Mouse (Mus musculus): ENCODE measurements around the gene Tnrc6c. TPM values are rescaled to one million over a fixed set of nuclear protein-coding genes. Genes with fewer than 3 reads are reported as not detected.

The Tnrc6c gene
- total and polyA plus RNA-seq, 3 experiments = 6.9 to 16.7 (median 12.8) TPM

DNA sequence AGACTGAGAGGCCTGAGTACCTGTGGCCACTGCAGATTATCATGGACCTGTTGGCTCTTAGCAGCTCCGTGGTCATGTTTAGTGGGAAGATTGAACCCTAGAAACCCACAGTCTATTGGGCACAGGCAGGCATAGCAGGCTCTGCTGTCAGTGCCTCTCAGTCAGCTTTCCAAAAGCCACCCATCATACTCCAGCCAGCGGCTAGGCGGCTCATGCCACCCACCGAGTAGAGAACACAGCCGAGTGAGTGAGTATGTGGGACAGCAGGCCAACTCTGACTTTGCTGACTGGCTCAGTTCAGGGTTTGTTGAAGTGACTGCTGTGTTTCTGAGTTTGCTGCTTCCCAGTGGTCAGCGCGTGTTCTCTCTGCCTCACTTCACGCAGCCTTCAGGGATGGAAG lies 88.2 kb downstream of the Tnrc6c start:
- TF ChIP-seq RAD21 (IDR thresholded peaks at IDR 0.05; ENCODE audit: low read depth, low read length) (no peak), MAFK (IDR thresholded peaks at IDR 0.05; ENCODE audit: insufficient replicate concordance, low read length) (no peak), IRF4 (IDR thresholded peaks at IDR 0.05; ENCODE audit: low read depth, low read length) (no peak), KAT2A (IDR thresholded peaks at IDR 0.05; ENCODE audit: insufficient replicate concordance, low read length) (no peak), ZMIZ1 (IDR thresholded peaks at IDR 0.05; ENCODE audit: low read depth, low read length) (no peak), JUND (conservative IDR thresholded peaks at IDR 0.05; ENCODE audit: low read depth, low read length) (no peak), MAX (IDR thresholded peaks at IDR 0.05; ENCODE audit: low read length) (no peak), NELFE (IDR thresholded peaks at IDR 0.05; ENCODE audit: low read depth, low read length) (no peak), MXI1 (IDR thresholded peaks at IDR 0.05; ENCODE audit: low read depth, low read length) (no peak)
- Histone ChIP-seq H3K36me3 (replicated peaks in 1 of 2; ENCODE audit: control insufficient read depth in 1 of 2, insufficient read depth in 1 of 2, low read length in 1 of 2) (peaks cover 72 to 91% of the 10 kb centered on the region in 2 experiments), H3K27me3 (replicated peaks) (no peaks in the 10 kb centered on the region), H3K4me1 (ENCODE audit: control insufficient read depth in 1 of 2, insufficient read depth in 2 of 2) (peaks cover 6 to 13% of the 10 kb centered on the region in 2 experiments; a peak in 2 of 4 replicates), H3K79me2 (replicated peaks; ENCODE audit: control insufficient read depth, extremely low read depth, insufficient read depth, poor library complexity, severe bottlenecking) (no peaks in the 10 kb centered on the region), H3K9me3 (replicated peaks; ENCODE audit: low read length) (no peaks in the 10 kb centered on the region), H3K4me3 (replicated peaks in 1 of 3; ENCODE audit: low read depth in 2 of 3, low read length in 2 of 3, poor library complexity in 1 of 3) (no peak overlapping the region), H3K27ac (ENCODE audit: insufficient read depth, low read depth) (no peak overlapping the region), H3K4me2 (ENCODE audit: insufficient read depth, low read depth, poor library complexity, severe bottlenecking) (no peak overlapping the region), H3K9ac (ENCODE audit: insufficient read depth, low read depth) (no peak overlapping the region)
- in situ Hi-C loops (cut with MboI; ENCODE audit: low pct_ligation_motif_present, low pct_unique_long_range_greater_than_20kb, low sequenced_read_pairs) (no loop called here), dilution Hi-C loops (cut with MboI; ENCODE audit: extremely low pct_ligation_motif_present, extremely low pct_unique_long_range_greater_than_20kb, low sequenced_read_pairs) (no loop called here)
- no peak for DNase-seq (ENCODE audit: extremely low read depth)

DNA sequence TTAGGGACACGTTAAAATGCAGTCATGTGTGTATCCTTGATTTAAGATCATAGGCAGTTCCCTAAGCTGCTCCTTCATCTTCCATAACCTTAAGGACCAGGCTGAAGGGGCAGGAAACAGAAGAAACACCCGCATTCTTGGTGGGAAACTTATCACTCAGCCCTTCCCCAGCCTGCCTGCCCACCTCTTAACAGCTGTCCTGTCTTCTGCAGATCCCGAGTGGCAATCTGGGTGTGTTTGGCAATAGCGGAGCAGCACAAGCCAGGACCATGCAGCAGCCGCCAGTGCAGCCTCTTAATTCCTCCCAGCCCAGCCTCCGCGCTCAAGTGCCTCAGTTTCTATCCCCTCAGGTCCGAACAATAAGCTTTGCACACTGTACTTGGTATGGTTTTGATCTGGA lies 88.6 kb downstream of the Tnrc6c start:
- dilution Hi-C loops (cut with MboI; ENCODE audit: extremely low pct_ligation_motif_present, extremely low pct_unique_long_range_greater_than_20kb, low sequenced_read_pairs) = no loop called here
- H3K9me3 ChIP-seq (replicated peaks; ENCODE audit: low read length) = no peaks in the 10 kb centered on the region
- DNase-seq (ENCODE audit: extremely low read depth) = no peak

More for the DNA sequence above, 88.6 kb downstream of the Tnrc6c start:
- no peak overlapping the region for H3K4me2 ChIP-seq (ENCODE audit: insufficient read depth, low read depth, poor library complexity, severe bottlenecking)
- no peak overlapping the region for H3K27ac ChIP-seq (ENCODE audit: insufficient read depth, low read depth)
- H3K79me2 ChIP-seq (replicated peaks; ENCODE audit: control insufficient read depth, extremely low read depth, insufficient read depth, poor library complexity, severe bottlenecking) = no peaks in the 10 kb centered on the region
- H3K27me3 ChIP-seq (replicated peaks) = no peaks in the 10 kb centered on the region
- no peak for TF ChIP-seq ZNF384 (IDR thresholded peaks at IDR 0.05; ENCODE audit: low read depth, low read length)
- no peak for TF ChIP-seq MAZ (IDR thresholded peaks at IDR 0.05; ENCODE audit: low read depth, low read length)
- no peak for TF ChIP-seq RAD21 (IDR thresholded peaks at IDR 0.05; ENCODE audit: low read depth, low read length)
- TF ChIP-seq TBP (conservative IDR thresholded peaks at IDR 0.05; ENCODE audit: low read depth, low read length) = no peak
- no peak for TF ChIP-seq USF2 (conservative IDR thresholded peaks at IDR 0.05; ENCODE audit: low read depth, low read length)
- TF ChIP-seq MEF2A (IDR thresholded peaks at IDR 0.05; ENCODE audit: borderline replicate concordance, low read depth, low read length) = no peak
- no peak for TF ChIP-seq JUN (IDR thresholded peaks at IDR 0.05; ENCODE audit: insufficient read depth, low read depth, low read length)
- no peak for TF ChIP-seq ZC3H11A (IDR thresholded peaks at IDR 0.05; ENCODE audit: low read depth, low read length)
- no peak for TF ChIP-seq KAT2A (IDR thresholded peaks at IDR 0.05; ENCODE audit: insufficient replicate concordance, low read length)
- no peak for TF ChIP-seq ZMIZ1 (IDR thresholded peaks at IDR 0.05; ENCODE audit: low read depth, low read length)
- TF ChIP-seq NELFE (IDR thresholded peaks at IDR 0.05; ENCODE audit: low read depth, low read length) = no peak
- no peak for TF ChIP-seq RCOR1 (conservative IDR thresholded peaks at IDR 0.05; ENCODE audit: low read depth, low read length)
- in situ Hi-C loops (cut with MboI; ENCODE audit: low pct_ligation_motif_present, low pct_unique_long_range_greater_than_20kb, low sequenced_read_pairs) = no loop called here
- peaks cover 6 to 13% of the 10 kb centered on the region in 2 experiments; a peak in 2 of 4 replicates for H3K4me1 ChIP-seq (ENCODE audit: control insufficient read depth in 1 of 2, insufficient read depth in 2 of 2)
- H3K36me3 ChIP-seq (replicated peaks in 1 of 2; ENCODE audit: control insufficient read depth in 1 of 2, insufficient read depth in 1 of 2, low read length in 1 of 2) = peaks cover 74 to 93% of the 10 kb centered on the region in 2 experiments
- no peak overlapping the region for H3K9ac ChIP-seq (ENCODE audit: insufficient read depth, low read depth)
- no peak overlapping the region for H3K4me3 ChIP-seq (replicated peaks in 1 of 3; ENCODE audit: low read depth in 2 of 3, low read length in 2 of 3, poor library complexity in 1 of 3)
